Mouse (Mus musculus) heart, postnatal 0 days (tissue): ENCODE measurements at regions not wholly inside any gene's neighbourhood (a gene's known extent, or its start where the extent isn't known, plus 50 kb on each side); places are given as distances from the start of the nearest gene placed in this dataset.

Experiments
- CTCF ChIP-seq: IDR thresholded peaks from 2 replicates; pipeline ENCODE4 v1.5.1; 2016; ENCODE audit warnings: antibody characterized with exemption, control low read depth, low read depth
- EP300 ChIP-seq: IDR thresholded peaks from 2 replicates; pipeline ENCODE4 v1.6.1; 2016; ENCODE audit warnings: antibody characterized with exemption, low read depth

DNA sequence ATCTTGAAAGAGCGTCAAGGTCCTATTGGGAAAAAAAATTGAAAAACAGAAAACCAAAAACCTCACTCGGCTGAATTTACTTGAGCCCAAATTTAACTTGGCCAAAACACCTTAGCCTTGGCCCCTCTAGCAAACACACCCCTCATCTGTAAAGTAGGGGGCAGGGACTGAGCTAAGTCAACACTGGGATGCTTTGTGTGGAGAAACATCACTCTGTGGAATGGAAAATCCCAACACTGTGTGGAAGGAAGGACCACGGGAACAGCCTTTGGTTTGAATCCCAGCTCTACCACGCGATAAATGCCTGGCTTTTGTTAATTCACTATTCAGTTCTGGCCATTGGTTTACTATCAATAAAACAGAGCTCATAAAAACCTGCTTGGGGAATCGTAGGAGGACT, 335.8 kb downstream of the Nuak1 start:
- TF ChIP-seq CTCF = no peak
- TF ChIP-seq EP300 = no peak
